Mouse (Mus musculus) kidney, embryonic 15.5 days (tissue): ENCODE data around the gene Ctf1. TPM values are rescaled to one million over a fixed set of nuclear protein-coding genes. Genes with fewer than 3 reads are reported as not detected.

Experiments used
- ATAC-seq: fragments of 200-750 bp; cut with Nextera tagmentation; replicated peaks from 2 replicates; pipeline ENCODE4 v1.8.0; 2017; ENCODE audit warnings: moderate TSS enrichment; ENCODE audit not compliant: low FRiP score
- H3K27ac ChIP-seq: fragments of 300-500 bp; sonication (generic); 2 replicates; pipeline ENCODE4 v1.5.1; 2015; ENCODE audit warnings: mild to moderate bottlenecking, inconsistent platforms
- H3K27me3 ChIP-seq: fragments of 300-500 bp; sonication (generic); 2 replicates; pipeline ENCODE4 v1.6.1; 2015; ENCODE audit warnings: inconsistent platforms
- H3K36me3 ChIP-seq: fragments of 300-500 bp; sonication (generic); 2 replicates; pipeline ENCODE4 v1.6.1; 2015; ENCODE audit warnings: inconsistent platforms
- H3K4me1 ChIP-seq: fragments of 300-500 bp; sonication (generic); 2 replicates; pipeline ENCODE4 v1.6.1; 2015; ENCODE audit warnings: inconsistent platforms
- H3K4me2 ChIP-seq: fragments of 300-500 bp; sonication (generic); 2 replicates; pipeline ENCODE4 v1.6.1; 2015; ENCODE audit warnings: moderate library complexity, mild to moderate bottlenecking, inconsistent platforms
- H3K4me3 ChIP-seq: fragments of 300-500 bp; sonication (generic); replicated peaks from 2 replicates; pipeline ENCODE4 v1.5.1; 2015; ENCODE audit warnings: mild to moderate bottlenecking, inconsistent platforms
- H3K9ac ChIP-seq: fragments of 300-500 bp; sonication (generic); 2 replicates; pipeline ENCODE4 v1.6.1; 2015; ENCODE audit warnings: mild to moderate bottlenecking, inconsistent platforms
- H3K9me3 ChIP-seq: fragments of 300-500 bp; sonication (generic); replicated peaks from 2 replicates; pipeline ENCODE4 v1.6.1; 2016; ENCODE audit warnings: inconsistent platforms
- WGBS: fragments of 180-500 bp; shearing (Covaris S2); methylation state at CpG from one replicate; pipeline ENCODE4 v1.1.7; 2015; ENCODE audit warnings: mixed read lengths; 5-methylcytosine and 5-hydroxymethylcytosine counted together
- polyA plus RNA-seq: library from polyadenylated mRNA; unstranded; fragments of >200 nt; fragmentation: Nextera tagmentation; extraction: Ambion mirVana; gene quantifications from 2 replicates; pipeline ENCODE4 v1.2.1, GENCODE M21; 2015

The Ctf1 gene
- polyA plus RNA-seq, 1 experiment from 2014 or later: 15.3 TPM

DNA sequence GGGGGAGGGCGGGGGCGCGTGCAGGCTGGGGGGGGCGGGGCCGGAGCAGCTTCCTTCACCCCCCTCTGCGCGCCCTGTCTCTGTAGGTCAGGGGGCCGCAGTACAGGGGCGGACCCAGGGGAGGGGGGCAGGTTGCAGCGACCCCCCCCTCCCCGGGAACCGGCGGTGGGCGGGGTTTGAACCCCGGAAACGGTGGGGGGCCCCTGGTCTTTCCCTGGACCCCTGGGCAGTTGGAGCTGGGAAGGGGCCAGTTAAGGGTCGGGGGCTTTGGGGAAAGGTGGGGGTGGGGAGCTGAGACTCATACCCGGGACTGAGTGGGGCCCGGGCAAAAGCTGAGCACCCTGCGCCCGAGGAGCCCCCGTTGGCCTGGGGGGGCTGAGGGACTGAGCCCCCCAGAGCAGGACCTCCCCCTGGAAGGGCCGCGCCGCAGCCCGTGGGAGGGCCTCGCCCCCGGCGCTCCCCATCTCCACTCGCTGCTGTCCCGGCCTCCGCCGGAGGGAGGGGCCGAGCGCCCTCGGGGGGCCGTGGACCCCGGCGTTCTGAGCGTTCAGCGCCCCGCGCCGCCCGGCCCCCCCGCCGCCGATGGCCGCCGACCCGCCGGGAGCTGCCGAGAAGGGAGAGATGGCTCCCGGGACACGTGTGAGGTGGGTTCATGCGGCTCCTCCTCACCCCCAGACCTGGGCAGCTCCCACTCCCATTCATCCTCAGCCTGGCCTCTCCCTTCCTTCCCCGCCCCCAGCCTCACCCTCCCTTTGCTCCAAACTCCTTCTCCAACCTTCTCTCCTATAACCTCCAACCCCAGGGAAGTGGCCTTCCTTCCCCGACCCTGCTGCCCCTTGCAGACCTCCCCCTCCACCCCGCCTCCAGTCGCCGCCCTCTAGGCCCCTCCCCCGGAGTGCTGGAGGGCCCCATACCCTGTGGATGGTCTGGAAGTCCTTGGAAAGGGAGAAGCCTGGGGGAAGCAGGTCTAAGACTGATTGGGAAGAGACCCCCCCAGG, 34.3 kb downstream of the Ctf1 start:
- no peaks in the 10 kb centered on the region for H3K9me3 ChIP-seq
- WGBS: under 1% methylated on average over 32 of the region's 62 CpGs
- ATAC-seq: peak; percentile 25
- H3K4me3 ChIP-seq: peak overlapping the region; percentile 93
- H3K36me3 ChIP-seq: peaks cover 39% of the 10 kb centered on the region
- peak overlapping the region; percentile 96 for H3K27ac ChIP-seq
- peaks cover 25% of the 10 kb centered on the region for H3K4me1 ChIP-seq
- H3K4me2 ChIP-seq: peak overlapping the region; percentile 76
- H3K27me3 ChIP-seq: no peaks in the 10 kb centered on the region
- H3K9ac ChIP-seq: peak overlapping the region; percentile 85

- ATAC-seq: no peak
- peak overlapping the region; percentile 96 for H3K27ac ChIP-seq
Observed at GRCm38 (mm10) chr7:127747559-127748234, 35.2 kb downstream of the Ctf1 start.

GRCm38 (mm10) chr7:127748235-127748560, 35.7 kb downstream of the Ctf1 start:
- 90% methylated on average over 28 of the region's 28 CpGs for WGBS
- H3K4me2 ChIP-seq: peak overlapping the region; percentile 76
- H3K4me3 ChIP-seq: peak overlapping the region; percentile 93
- no peaks in the 10 kb centered on the region for H3K27me3 ChIP-seq
- H3K27ac ChIP-seq: 0 out of 2 replicates have a peak overlapping the region, but pooled peaks have one; percentile 96
- H3K36me3 ChIP-seq: peaks cover 53% of the 10 kb centered on the region
- ATAC-seq: no peak
- no peaks in the 10 kb centered on the region for H3K9me3 ChIP-seq
- H3K4me1 ChIP-seq: peaks cover 29% of the 10 kb centered on the region
- no peak overlapping the region for H3K9ac ChIP-seq

More at GRCm38 (mm10) chr7:127747559-127748234, 35.2 kb downstream of the Ctf1 start:
- peak overlapping the region; percentile 93 for H3K4me3 ChIP-seq
- no peaks in the 10 kb centered on the region for H3K27me3 ChIP-seq
- WGBS: 32% methylated on average over 6 of the region's 6 CpGs
- peaks cover 25% of the 10 kb centered on the region for H3K4me1 ChIP-seq
- H3K9ac ChIP-seq: peak overlapping the region; percentile 85
- peaks cover 48% of the 10 kb centered on the region for H3K36me3 ChIP-seq
- H3K9me3 ChIP-seq: no peaks in the 10 kb centered on the region
- peak overlapping the region; percentile 76 for H3K4me2 ChIP-seq

GRCm38 (mm10) chr7:127750131-127751127, 37.9 kb downstream of the Ctf1 start:
- H3K27me3 ChIP-seq: no peaks in the 10 kb centered on the region
- no peak overlapping the region for H3K4me2 ChIP-seq
- 86% methylated on average over 19 of the region's 19 CpGs for WGBS
- peaks cover 22% of the 10 kb centered on the region for H3K4me1 ChIP-seq
- ATAC-seq: no peak
- H3K36me3 ChIP-seq: peaks cover 76% of the 10 kb centered on the region
- peak overlapping the region; percentile 50; the same call in 1 of the 2 replicates for H3K27ac ChIP-seq
- H3K4me3 ChIP-seq: no peak overlapping the region
- no peaks in the 10 kb centered on the region for H3K9me3 ChIP-seq
- no peak overlapping the region for H3K9ac ChIP-seq

- no peaks in the 10 kb centered on the region for H3K27me3 ChIP-seq
- H3K9ac ChIP-seq: no peak overlapping the region
- no peak overlapping the region for H3K4me2 ChIP-seq
- WGBS: 97% methylated on average over 5 of the region's 5 CpGs
- peaks cover 88% of the 10 kb centered on the region for H3K36me3 ChIP-seq
- H3K4me1 ChIP-seq: peaks cover 33% of the 10 kb centered on the region
- H3K4me3 ChIP-seq: no peak overlapping the region
- ATAC-seq: no peak
- H3K9me3 ChIP-seq: no peaks in the 10 kb centered on the region
- no peak overlapping the region for H3K27ac ChIP-seq
Observed at GRCm38 (mm10) chr7:127751619-127752018, 39.1 kb downstream of the Ctf1 start.

- Histone ChIP-seq H3K4me3 (no peak overlapping the region), H3K9me3 (no peaks in the 10 kb centered on the region), H3K4me2 (no peak overlapping the region), H3K27ac (no peak overlapping the region), H3K27me3 (no peaks in the 10 kb centered on the region), H3K9ac (no peak overlapping the region), H3K36me3 (peaks cover 92% of the 10 kb centered on the region), H3K4me1 (peaks cover 38% of the 10 kb centered on the region)
- no peak for ATAC-seq
- 91% methylated on average over 27 of the region's 27 CpGs for WGBS
Observed at GRCm38 (mm10) chr7:127752069-127752468, 39.5 kb downstream of the Ctf1 start.

GRCm38 (mm10) chr7:127753158-127753557, 40.6 kb downstream of the Ctf1 start:
- Histone ChIP-seq H3K4me3 (no peak overlapping the region), H3K9me3 (no peaks in the 10 kb centered on the region), H3K36me3 (peaks cover 100% of the 10 kb centered on the region), H3K9ac (no peak overlapping the region), H3K27ac (0 out of 2 replicates have a peak overlapping the region, but pooled peaks have one; percentile 6), H3K4me2 (no peak overlapping the region), H3K27me3 (no peaks in the 10 kb centered on the region), H3K4me1 (peaks cover 29% of the 10 kb centered on the region)
- 65% methylated on average over 5 of the region's 5 CpGs for WGBS
- ATAC-seq: no peak

- Histone ChIP-seq H3K9me3 (no peaks in the 10 kb centered on the region), H3K27ac (no peak overlapping the region), H3K36me3 (peaks cover 100% of the 10 kb centered on the region), H3K4me1 (peaks cover 23% of the 10 kb centered on the region), H3K4me2 (no peak overlapping the region), H3K4me3 (no peak overlapping the region), H3K9ac (no peak overlapping the region), H3K27me3 (no peaks in the 10 kb centered on the region)
- ATAC-seq: no peak
- 84% methylated on average over 7 of the region's 7 CpGs for WGBS
Observed at GRCm38 (mm10) chr7:127753741-127754140, 41.2 kb downstream of the Ctf1 start.

DNA sequence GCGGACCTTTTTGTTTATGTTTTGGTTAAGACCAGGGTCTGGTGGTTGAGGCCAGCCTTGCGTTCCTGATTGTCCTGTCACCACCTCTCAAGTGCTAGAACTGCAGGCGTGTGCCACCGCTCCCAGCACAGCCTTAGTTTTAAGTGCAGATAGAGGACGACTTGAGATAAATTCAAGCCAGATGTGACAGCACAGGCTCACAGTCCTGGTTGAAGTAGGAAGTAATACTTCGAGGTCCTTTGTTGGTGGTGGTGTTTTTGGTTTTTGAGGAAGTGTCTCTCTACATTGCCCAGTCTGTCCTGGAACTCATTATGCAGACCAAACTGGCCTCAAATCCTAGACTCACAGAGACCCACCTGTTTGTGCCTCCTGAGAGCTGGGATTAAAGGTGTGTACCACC, 47.2 kb downstream of the Ctf1 start:
- Histone ChIP-seq H3K36me3 (peaks cover 89% of the 10 kb centered on the region), H3K4me1 (peaks cover 30% of the 10 kb centered on the region), H3K4me3 (no peak overlapping the region), H3K4me2 (no peak overlapping the region), H3K9ac (no peak overlapping the region), H3K9me3 (no peaks in the 10 kb centered on the region), H3K27ac (no peak overlapping the region), H3K27me3 (no peaks in the 10 kb centered on the region)
- 57% methylated on average over 6 of the region's 6 CpGs for WGBS
- ATAC-seq: no peak

DNA sequence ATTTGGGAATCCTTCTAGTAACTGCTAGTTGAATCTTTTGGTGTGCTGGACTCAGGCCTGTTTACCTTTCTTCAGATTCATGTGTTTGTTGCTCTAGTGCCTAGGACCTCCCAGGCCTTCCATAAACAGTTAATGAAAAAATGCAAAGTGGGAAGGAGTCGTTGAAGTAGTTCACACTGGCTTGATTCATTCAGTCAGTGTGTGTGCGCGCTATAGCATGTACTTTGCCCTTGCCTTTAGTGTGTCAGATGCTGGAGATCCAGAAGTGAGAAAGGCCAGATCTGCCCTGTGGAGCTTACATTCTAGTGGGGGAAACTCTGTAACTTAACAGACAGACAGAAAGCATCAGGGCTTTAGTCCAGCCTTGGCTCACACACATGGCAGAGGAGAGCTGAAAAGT, 47.9 kb downstream of the Ctf1 start:
- H3K9me3 ChIP-seq: no peaks in the 10 kb centered on the region
- no peak overlapping the region for H3K27ac ChIP-seq
- H3K4me1 ChIP-seq: peaks cover 30% of the 10 kb centered on the region
- WGBS: 68% methylated on average over 3 of the region's 3 CpGs
- H3K4me2 ChIP-seq: no peak overlapping the region
- H3K27me3 ChIP-seq: no peaks in the 10 kb centered on the region
- no peak overlapping the region for H3K4me3 ChIP-seq
- 0 out of 2 replicates have a peak overlapping the region, but pooled peaks have one; percentile 7 for H3K9ac ChIP-seq
- no peak for ATAC-seq
- peaks cover 89% of the 10 kb centered on the region for H3K36me3 ChIP-seq

DNA sequence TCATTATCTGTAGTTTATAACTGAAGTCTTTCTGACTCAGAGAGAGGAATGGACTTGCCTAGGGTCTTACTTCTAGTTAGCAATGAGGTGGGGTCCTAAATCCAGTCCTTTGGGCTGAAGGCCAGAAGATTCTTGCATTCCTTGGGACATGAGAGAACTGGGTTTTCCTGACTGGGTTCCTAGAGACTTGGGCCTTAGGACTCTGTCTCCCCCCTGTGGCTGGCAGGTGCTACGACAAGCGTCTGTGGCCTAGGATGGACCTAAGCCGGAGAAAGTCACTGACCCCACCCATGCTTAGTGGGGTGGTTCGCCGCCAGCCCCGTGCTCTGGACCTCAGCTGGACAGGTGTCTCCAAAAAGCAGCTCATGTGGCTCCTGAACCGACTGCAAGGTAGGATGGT, 48.5 kb downstream of the Ctf1 start:
- Histone ChIP-seq H3K36me3 (peaks cover 89% of the 10 kb centered on the region), H3K27ac (no peak overlapping the region), H3K9me3 (no peaks in the 10 kb centered on the region), H3K4me1 (peaks cover 24% of the 10 kb centered on the region), H3K4me3 (no peak overlapping the region), H3K9ac (no peak overlapping the region), H3K4me2 (no peak overlapping the region), H3K27me3 (no peaks in the 10 kb centered on the region)
- ATAC-seq: no peak
- WGBS: 38% methylated on average over 7 of the region's 7 CpGs
